Mouse (Mus musculus) liver, embryonic 15.5 days (tissue): ENCODE measurements around the gene Anapc2. TPM values are rescaled to one million over a fixed set of nuclear protein-coding genes. Genes with fewer than 3 reads are reported as not detected.

Experiments used
- ATAC-seq: fragments of 200-750 bp; cut with Nextera tagmentation; 2 replicates; pipeline ENCODE4 v1.8.0; 2017; ENCODE audit warnings: moderate number of reproducible peaks, mild to moderate bottlenecking, moderate library complexity; ENCODE audit not compliant: insufficient read depth
- H3K27ac ChIP-seq: fragments of 300-500 bp; sonication (generic); replicated peaks from 2 replicates; pipeline ENCODE4 v1.5.1; 2015; ENCODE audit warnings: mild to moderate bottlenecking, inconsistent platforms
- H3K27me3 ChIP-seq: fragments of 300-500 bp; sonication (generic); 2 replicates; pipeline ENCODE4 v1.6.1; 2015; ENCODE audit warnings: mild to moderate bottlenecking, inconsistent platforms
- H3K36me3 ChIP-seq: fragments of 300-500 bp; sonication (generic); replicated peaks from 2 replicates; pipeline ENCODE4 v1.6.1; 2015; ENCODE audit warnings: moderate library complexity, mild to moderate bottlenecking, inconsistent platforms
- H3K4me1 ChIP-seq: fragments of 300-500 bp; sonication (generic); replicated peaks from 2 replicates; pipeline ENCODE4 v1.6.1; 2015; ENCODE audit warnings: inconsistent platforms
- H3K4me2 ChIP-seq: fragments of 300-500 bp; sonication (generic); 2 replicates; pipeline ENCODE4 v1.6.1; 2015; ENCODE audit warnings: moderate library complexity, mild to moderate bottlenecking, inconsistent platforms
- H3K4me3 ChIP-seq: fragments of 300-500 bp; sonication (generic); replicated peaks from 2 replicates; pipeline ENCODE4 v1.5.1; 2015; ENCODE audit warnings: mild to moderate bottlenecking, inconsistent platforms
- H3K9ac ChIP-seq: fragments of 300-500 bp; sonication (generic); 2 replicates; pipeline ENCODE4 v1.6.1; 2015; ENCODE audit warnings: moderate library complexity, mild to moderate bottlenecking, inconsistent platforms
- H3K9me3 ChIP-seq: fragments of 300-500 bp; sonication (generic); replicated peaks from 2 replicates; pipeline ENCODE4 v1.6.1; 2016; ENCODE audit warnings: inconsistent platforms
- WGBS: fragments of 180-500 bp; shearing (Covaris S2); methylation state at CpG from one replicate; pipeline ENCODE4 v1.1.7; 2015; ENCODE audit warnings: mixed read lengths; ENCODE audit not compliant: insufficient replicate concordance; 5-methylcytosine and 5-hydroxymethylcytosine counted together
- polyA plus RNA-seq: library from polyadenylated mRNA; unstranded; fragments of >200 nt; fragmentation: Nextera tagmentation; extraction: Ambion mirVana; gene quantifications from 2 replicates; pipeline ENCODE4 v1.2.1, GENCODE M21; 2015

Anapc2 gene
- polyA plus RNA-seq, 1 experiment from 2014 or later: 41.7 TPM

GRCm38 (mm10) chr2:25230581-25230980, 41.7 kb upstream of the Anapc2 start:
- Histone ChIP-seq H3K4me3 (no peak overlapping the region), H3K9me3 (no peaks in the 10 kb centered on the region), H3K27me3 (peaks cover 31% of the 10 kb centered on the region), H3K27ac (no peak overlapping the region), H3K4me1 (peaks cover 45% of the 10 kb centered on the region), H3K4me2 (no peak overlapping the region), H3K9ac (no peak overlapping the region), H3K36me3 (no peaks in the 10 kb centered on the region)
- WGBS: 75% methylated on average over 7 of the region's 7 CpGs
- ATAC-seq: no peak

- Histone ChIP-seq H3K9ac (no peak overlapping the region), H3K9me3 (no peaks in the 10 kb centered on the region), H3K36me3 (no peaks in the 10 kb centered on the region), H3K4me2 (no peak overlapping the region), H3K27me3 (peaks cover 31% of the 10 kb centered on the region), H3K4me3 (no peak overlapping the region), H3K27ac (no peak overlapping the region), H3K4me1 (peaks cover 41% of the 10 kb centered on the region)
- no peak for ATAC-seq
- WGBS: 63% methylated on average over 12 of the region's 12 CpGs
These were observed 41.2 kb upstream of the Anapc2 start for GRCm38 (mm10) chr2:25231038-25231437.

- 12% methylated on average over 4 of the region's 4 CpGs for WGBS
- ATAC-seq: no peak
- peaks cover 29% of the 10 kb centered on the region for H3K4me1 ChIP-seq
- H3K27ac ChIP-seq: no peak overlapping the region
- H3K4me2 ChIP-seq: no peak overlapping the region
- no peak overlapping the region for H3K9ac ChIP-seq
- no peaks in the 10 kb centered on the region for H3K9me3 ChIP-seq
- H3K4me3 ChIP-seq: no peak overlapping the region
- peaks cover 42% of the 10 kb centered on the region for H3K27me3 ChIP-seq
- H3K36me3 ChIP-seq: no peaks in the 10 kb centered on the region
These were observed 38.9 kb upstream of the Anapc2 start for GRCm38 (mm10) chr2:25233421-25233820.

GRCm38 (mm10) chr2:25234050-25234449, 38.2 kb upstream of the Anapc2 start, which contains the start of gene Slc34a3:
TSS of gene Slc34a3 (minus strand) at chr2:25234364.
- no peak within 1 kb of the TSS for H3K27ac ChIP-seq
- H3K4me3 ChIP-seq: no peak within 1 kb of the TSS
- H3K36me3 ChIP-seq: no peaks in the 10 kb centered on the region
- H3K9ac ChIP-seq: no peak within 1 kb of the TSS
- 60% methylated on average over 3 of the region's 3 CpGs for WGBS
- H3K4me2 ChIP-seq: no peak within 1 kb of the TSS
- no peaks in the 10 kb centered on the region for H3K9me3 ChIP-seq
- H3K4me1 ChIP-seq: peaks cover 23% of the 10 kb centered on the region
- peaks cover 45% of the 10 kb centered on the region for H3K27me3 ChIP-seq
- ATAC-seq: no peak

- Histone ChIP-seq H3K9ac (no peak overlapping the region), H3K9me3 (no peaks in the 10 kb centered on the region), H3K27ac (no peak overlapping the region), H3K4me3 (no peak overlapping the region), H3K36me3 (no peaks in the 10 kb centered on the region), H3K4me2 (no peak overlapping the region), H3K4me1 (peaks cover 22% of the 10 kb centered on the region), H3K27me3 (peaks cover 47% of the 10 kb centered on the region; the same call in 1 of the 2 replicates)
- WGBS: 55% methylated on average over 5 of the region's 5 CpGs
- ATAC-seq: no peak
These were observed 37.6 kb upstream of the Anapc2 start for GRCm38 (mm10) chr2:25234551-25235220.

GRCm38 (mm10) chr2:25236614-25237013, 35.7 kb upstream of the Anapc2 start, which contains the start of gene Rnf224:
TSS of gene Rnf224 (minus strand) at chr2:25236787.
- 35% methylated on average over 8 of the region's 8 CpGs for WGBS
- no peaks in the 10 kb centered on the region for H3K9me3 ChIP-seq
- no peak within 1 kb of the TSS for H3K4me3 ChIP-seq
- no peak for ATAC-seq
- no peaks in the 10 kb centered on the region for H3K36me3 ChIP-seq
- peaks cover 36% of the 10 kb centered on the region for H3K4me1 ChIP-seq
- no peak within 1 kb of the TSS for H3K4me2 ChIP-seq
- H3K9ac ChIP-seq: no peak within 1 kb of the TSS
- no peak within 1 kb of the TSS for H3K27ac ChIP-seq
- peaks cover 46% of the 10 kb centered on the region for H3K27me3 ChIP-seq

- Histone ChIP-seq H3K27me3 (peaks cover 53% of the 10 kb centered on the region), H3K9ac (no peak overlapping the region), H3K4me2 (no peak overlapping the region), H3K4me1 (peaks cover 45% of the 10 kb centered on the region), H3K27ac (no peak overlapping the region), H3K36me3 (no peaks in the 10 kb centered on the region), H3K4me3 (no peak overlapping the region), H3K9me3 (no peaks in the 10 kb centered on the region)
- WGBS: 51% methylated on average over 4 of the region's 4 CpGs
- ATAC-seq: no peak
These were observed 34.8 kb upstream of the Anapc2 start for GRCm38 (mm10) chr2:25237522-25237921.

GRCm38 (mm10) chr2:25238106-25238505, 34.2 kb upstream of the Anapc2 start:
- Histone ChIP-seq H3K9me3 (no peaks in the 10 kb centered on the region), H3K27ac (no peak overlapping the region), H3K9ac (no peak overlapping the region), H3K27me3 (peaks cover 53% of the 10 kb centered on the region), H3K4me3 (no peak overlapping the region), H3K4me1 (peaks cover 44% of the 10 kb centered on the region), H3K36me3 (no peaks in the 10 kb centered on the region), H3K4me2 (no peak overlapping the region)
- no peak for ATAC-seq

GRCm38 (mm10) chr2:25239766-25240165, 32.5 kb upstream of the Anapc2 start:
- H3K9ac ChIP-seq: no peak overlapping the region
- no peak overlapping the region for H3K4me3 ChIP-seq
- H3K27ac ChIP-seq: no peak overlapping the region
- ATAC-seq: no peak
- H3K4me1 ChIP-seq: peaks cover 30% of the 10 kb centered on the region
- H3K27me3 ChIP-seq: peaks cover 62% of the 10 kb centered on the region
- H3K9me3 ChIP-seq: no peaks in the 10 kb centered on the region
- WGBS: 76% methylated on average over 3 of the region's 3 CpGs
- no peaks in the 10 kb centered on the region for H3K36me3 ChIP-seq
- H3K4me2 ChIP-seq: no peak overlapping the region

- Histone ChIP-seq H3K9me3 (no peaks in the 10 kb centered on the region), H3K27me3 (peaks cover 57% of the 10 kb centered on the region), H3K9ac (no peak overlapping the region), H3K4me1 (peaks cover 30% of the 10 kb centered on the region), H3K4me2 (peak overlapping the region; percentile 79), H3K4me3 (peak overlapping the region; percentile 54; the same call in 1 of the 2 replicates), H3K36me3 (no peaks in the 10 kb centered on the region), H3K27ac (no peak overlapping the region)
- 48% methylated on average over 8 of the region's 8 CpGs for WGBS
- ATAC-seq: no peak
These were observed 32.0 kb upstream of the Anapc2 start for GRCm38 (mm10) chr2:25240310-25240709.

- 1% methylated on average over 29 of the region's 29 CpGs for WGBS
- Histone ChIP-seq H3K9me3 (no peaks in the 10 kb centered on the region), H3K9ac (no peak overlapping the region), H3K36me3 (no peaks in the 10 kb centered on the region), H3K27me3 (peaks cover 56% of the 10 kb centered on the region), H3K4me3 (peak overlapping the region; percentile 54), H3K4me1 (peaks cover 30% of the 10 kb centered on the region), H3K27ac (no peak overlapping the region), H3K4me2 (peak overlapping the region; percentile 79)
- peak; percentile 56 for ATAC-seq
These were observed 31.4 kb upstream of the Anapc2 start for GRCm38 (mm10) chr2:25240723-25241437.
